Mouse (Mus musculus): ENCODE measurements around the gene Slf1. TPM values are rescaled to one million over a fixed set of nuclear protein-coding genes. Genes with fewer than 3 reads are reported as not detected.

The Slf1 gene
- 30.3 and 47.0 TPM in 2 replicates for polyA plus RNA-seq (2012; rRNA removed)

GRCm38 (mm10) chr13:77134931-77135620 is at the start of gene Slf1, which contains the start of gene 2210408I21Rik:
Gene Slf1, minus strand, starts transcription at chr13:77135473.
Gene 2210408I21Rik, plus strand, starts transcription at chr13:77135540.

Other genes starting within 250 kb of the Slf1 start
- 3.5 and 4.1 TPM in 2 replicates for gene 2210408I21Rik, start 67 bp upstream of the Slf1 start, polyA plus RNA-seq (2012; rRNA removed)